Mouse (Mus musculus): ENCODE measurements at regions not wholly inside any gene's neighbourhood (a gene's known extent, or its start where the extent isn't known, plus 50 kb on each side); places are given as distances from the start of the nearest gene placed in this dataset.

- TF ChIP-seq CTCF (IDR thresholded peaks at IDR 0.05; ENCODE audit: low read depth, low read length) (no peak), GATA1 (IDR thresholded peaks at IDR 0.05; ENCODE audit: borderline replicate concordance, low read length) (no peak), GATA2 (IDR thresholded peaks at IDR 0.05; ENCODE audit: borderline replicate concordance, low read depth, low read length) (no peak)
Observed at GRCm38 (mm10) chr2:118031662-118032061, 80.0 kb upstream of the Thbs1 start.

Measured in G1E (cell line).